Mouse (Mus musculus) urinary bladder, adult 18-20 months (tissue): ENCODE measurements around the gene Dis3l.
"Not testable (repeated sequence)": the region's sequence is repeated elsewhere in the genome, so short reads cannot be mapped to it uniquely, and the experiment has no call there.

Source experiments
- DNase-seq, 2 experiments: peaks; one replicate each; pipeline ENCODE4 v3.0.0; 2022; ENCODE audit warnings: low spot score in 2 of 2, mixed read lengths in 2 of 2

Gene Dis3l

GRCm38 (mm10) chr9:64323976-64324375, 17.1 kb downstream of the Dis3l start:
- DNase-seq: no peak

GRCm38 (mm10) chr9:64316986-64317385, 24.1 kb downstream of the Dis3l start:
- no peak for DNase-seq

GRCm38 (mm10) chr9:64314696-64315095, 26.4 kb downstream of the Dis3l start:
- no peak for DNase-seq

GRCm38 (mm10) chr9:64312128-64312527, 29.0 kb downstream of the Dis3l start:
- no peak for DNase-seq

GRCm38 (mm10) chr9:64310996-64311785, 29.9 kb downstream of the Dis3l start:
- no peak for DNase-seq

- DNase-seq: no peak
Measured at GRCm38 (mm10) chr9:64306476-64307312, 34.4 kb downstream of the Dis3l start.

- not testable (repeated sequence) for DNase-seq
Measured at GRCm38 (mm10) chr9:64303086-64303485, 38.0 kb downstream of the Dis3l start.

- no peak for DNase-seq
Measured at GRCm38 (mm10) chr9:64282404-64282987, 58.6 kb downstream of the Dis3l start.

GRCm38 (mm10) chr9:64281781-64282178, 59.3 kb downstream of the Dis3l start:
- DNase-seq: no peak

- peak; percentile 92 to 96 for DNase-seq
Measured at GRCm38 (mm10) chr9:64281105-64281780, 59.8 kb downstream of the Dis3l start, which contains the start of gene Tipin. TSS of gene Tipin (plus strand) at chr9:64281581.

GRCm38 (mm10) chr9:64278665-64279310, 62.3 kb downstream of the Dis3l start:
- DNase-seq: no peak

GRCm38 (mm10) chr9:64277706-64278105, 63.4 kb downstream of the Dis3l start:
- DNase-seq: peak; percentile 11 to 50

- DNase-seq: no peak
Measured at GRCm38 (mm10) chr9:64274919-64275318, 66.2 kb downstream of the Dis3l start.

GRCm38 (mm10) chr9:64274291-64274690, 66.8 kb downstream of the Dis3l start:
- DNase-seq: no peak

- DNase-seq: no peak
Measured at GRCm38 (mm10) chr9:64273757-64274156, 67.3 kb downstream of the Dis3l start.

GRCm38 (mm10) chr9:64272611-64273010, 68.5 kb downstream of the Dis3l start:
- DNase-seq: no peak

GRCm38 (mm10) chr9:64271249-64271648, 69.8 kb downstream of the Dis3l start:
- no peak for DNase-seq

- not testable (repeated sequence) for DNase-seq
Measured at GRCm38 (mm10) chr9:64268836-64269235, 72.3 kb downstream of the Dis3l start.

GRCm38 (mm10) chr9:64268196-64268595, 72.9 kb downstream of the Dis3l start:
- no peak for DNase-seq

- DNase-seq: no peak
Measured at GRCm38 (mm10) chr9:64267231-64267630, 73.9 kb downstream of the Dis3l start.

- DNase-seq: no peak
Measured at GRCm38 (mm10) chr9:64264813-64265212, 76.3 kb downstream of the Dis3l start.
